Mouse (Mus musculus) limb, embryonic 11.5 days (tissue): Measurements from ENCODE around the gene Nup210. TPM values are rescaled to one million over a fixed set of nuclear protein-coding genes. Genes with fewer than 3 reads are reported as not detected.

Source experiments
- ATAC-seq: fragments of 200-750 bp; cut with Nextera tagmentation; 2 replicates; pipeline ENCODE4 v1.8.0; 2017; ENCODE audit warnings: low read depth; ENCODE audit not compliant: insufficient number of reproducible peaks, low FRiP score, low TSS enrichment
- DNase-seq: peaks from one replicate; pipeline ENCODE4 v3.0.0-alpha.2; 2015; ENCODE audit warnings: low spot score
- H3K27ac ChIP-seq: fragments of 300-500 bp; sonication (generic); replicated peaks from 2 replicates; pipeline ENCODE4 v1.5.1; 2014; ENCODE audit warnings: low read depth, mild to moderate bottlenecking, low read length
- H3K27me3 ChIP-seq: fragments of 300-500 bp; sonication (generic); 2 replicates; pipeline ENCODE4 v1.6.1; 2014; ENCODE audit warnings: mild to moderate bottlenecking, low read length, mixed read lengths; ENCODE audit not compliant: control insufficient read depth, insufficient read depth
- H3K36me3 ChIP-seq: fragments of 300-500 bp; sonication (generic); 2 replicates; pipeline ENCODE4 v1.6.1; 2014; ENCODE audit warnings: mild to moderate bottlenecking, low read length, moderate library complexity, mixed read lengths; ENCODE audit not compliant: control insufficient read depth, insufficient read depth
- H3K4me1 ChIP-seq: fragments of 300-500 bp; sonication (generic); 2 replicates; pipeline ENCODE4 v1.6.1; 2014; ENCODE audit warnings: low read length, mixed read lengths; ENCODE audit not compliant: control insufficient read depth, insufficient read depth
- H3K4me2 ChIP-seq: fragments of 300-500 bp; sonication (generic); 2 replicates; pipeline ENCODE4 v1.6.1; 2014; ENCODE audit warnings: low read depth, mild to moderate bottlenecking, moderate library complexity; ENCODE audit not compliant: severe bottlenecking
- H3K4me3 ChIP-seq: fragments of 300-500 bp; sonication (generic); 2 replicates; pipeline ENCODE4 v1.5.1; 2014; ENCODE audit warnings: low read depth, low read length
- H3K9ac ChIP-seq: fragments of 300-500 bp; sonication (generic); 2 replicates; pipeline ENCODE4 v1.6.1; 2014; ENCODE audit warnings: mild to moderate bottlenecking, low read length
- H3K9me3 ChIP-seq: fragments of 300-500 bp; sonication (generic); 2 replicates; pipeline ENCODE4 v1.6.1; 2016; ENCODE audit warnings: low read length; ENCODE audit not compliant: control insufficient read depth
- whole genome bisulfite sequencing: fragments of 180-500 bp; shearing (Covaris S2); extraction: QIAGEN DNeasy Blood & Tissue Kit; methylation state at CpG from one replicate; pipeline ENCODE4 v1.1.7; 2014; 5-methylcytosine and 5-hydroxymethylcytosine counted together
- polyA plus RNA-seq: library from polyadenylated mRNA; unstranded; fragments of >200 nt; fragmentation: Nextera tagmentation; extraction: Ambion mirVana; gene quantifications from 2 replicates; pipeline ENCODE4 v1.2.1, GENCODE M21; 2014

Gene Nup210
- polyA plus RNA-seq, 1 experiment from 2014 or later: 4.3 TPM

DNA sequence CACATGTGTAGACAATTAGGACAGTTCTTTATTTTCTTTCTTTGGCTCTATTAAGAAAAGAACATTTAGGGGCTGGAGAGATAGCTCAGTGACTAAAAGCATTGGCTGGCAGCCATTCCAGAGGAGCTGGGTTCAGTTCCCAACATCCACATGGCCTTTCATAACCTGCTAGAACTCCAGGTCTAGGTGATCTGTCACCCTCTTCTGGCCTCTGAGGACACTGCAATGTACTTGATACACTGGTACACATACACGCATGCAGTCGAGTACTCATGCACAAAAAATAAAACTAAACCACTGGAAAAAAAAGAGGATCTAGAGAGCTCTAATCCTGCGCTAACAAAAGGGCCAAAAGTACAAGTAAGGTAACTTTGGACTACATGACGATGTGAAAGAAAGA, 64.1 kb downstream of the Nup210 start:
- H3K4me3 ChIP-seq: no peak overlapping the region
- H3K9ac ChIP-seq: no peak overlapping the region
- no peaks in the 10 kb centered on the region for H3K36me3 ChIP-seq
- no peaks in the 10 kb centered on the region for H3K9me3 ChIP-seq
- no peak overlapping the region for H3K4me2 ChIP-seq
- no peaks in the 10 kb centered on the region for H3K27me3 ChIP-seq
- no peak overlapping the region for H3K27ac ChIP-seq
- no peak for DNase-seq
- ATAC-seq: no peak
- 92% methylated on average over 4 of the region's 4 CpGs for WGBS
- no peaks in the 10 kb centered on the region for H3K4me1 ChIP-seq

DNA sequence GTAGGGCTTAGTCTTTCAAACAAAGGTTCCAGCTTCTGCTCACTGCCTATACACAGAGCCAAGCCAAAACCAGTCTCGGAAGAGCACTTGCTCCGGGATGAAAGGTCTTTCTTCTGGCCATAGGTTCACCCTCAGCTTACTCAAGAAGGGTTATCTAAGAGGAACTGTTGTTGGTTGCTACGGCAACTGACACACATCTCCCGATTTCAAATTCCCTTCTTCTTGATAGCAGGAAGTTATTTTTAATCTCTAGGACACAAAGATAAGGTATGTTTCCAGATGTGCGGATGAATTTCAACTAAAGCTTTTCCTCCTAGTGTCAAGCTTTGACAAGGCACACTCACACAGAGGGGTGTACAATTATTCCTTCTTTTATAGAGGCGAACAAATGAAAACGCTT, 68.6 kb downstream of the Nup210 start:
- H3K27ac ChIP-seq: no peak overlapping the region
- no peak overlapping the region for H3K4me3 ChIP-seq
- ATAC-seq: no peak
- no peak overlapping the region for H3K9ac ChIP-seq
- H3K9me3 ChIP-seq: no peaks in the 10 kb centered on the region
- H3K4me1 ChIP-seq: peaks cover 8% of the 10 kb centered on the region; the same call in 1 of the 2 replicates
- no peaks in the 10 kb centered on the region for H3K36me3 ChIP-seq
- H3K4me2 ChIP-seq: no peak overlapping the region
- no peak for DNase-seq
- H3K27me3 ChIP-seq: no peaks in the 10 kb centered on the region
- WGBS: 89% methylated on average over 7 of the region's 7 CpGs

DNA sequence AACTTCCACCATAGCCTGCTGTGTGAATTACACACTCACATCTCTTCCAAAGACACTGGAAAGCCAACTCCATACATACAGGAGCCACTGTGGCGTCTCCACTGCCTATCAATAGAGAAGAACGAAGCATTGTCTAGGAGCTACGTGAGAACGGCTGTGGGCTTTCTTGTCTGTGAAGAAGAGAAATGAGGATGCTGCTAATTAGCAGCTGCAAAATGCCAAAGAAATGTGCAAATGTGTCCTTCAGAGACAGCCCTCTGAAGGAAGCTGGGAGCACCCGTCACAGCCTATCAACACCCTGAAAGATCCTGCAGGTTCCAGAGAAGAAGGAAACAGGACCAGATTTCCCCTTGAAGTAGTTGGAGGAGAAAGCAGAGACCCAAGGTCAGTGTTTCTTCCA, 69.2 kb downstream of the Nup210 start:
- WGBS: 96% methylated on average over 5 of the region's 5 CpGs
- DNase-seq (no peak), ATAC-seq (no peak)
- Histone ChIP-seq H3K4me2 (no peak overlapping the region), H3K27ac (no peak overlapping the region), H3K9me3 (no peaks in the 10 kb centered on the region), H3K9ac (no peak overlapping the region), H3K27me3 (no peaks in the 10 kb centered on the region), H3K4me1 (peaks cover 8% of the 10 kb centered on the region; the same call in 1 of the 2 replicates), H3K4me3 (no peak overlapping the region), H3K36me3 (no peaks in the 10 kb centered on the region)

GRCm38 (mm10) chr6:91046184-91046583, 70.4 kb downstream of the Nup210 start:
- Histone ChIP-seq H3K9me3 (no peaks in the 10 kb centered on the region), H3K4me2 (no peak overlapping the region), H3K36me3 (no peaks in the 10 kb centered on the region), H3K9ac (no peak overlapping the region), H3K27ac (no peak overlapping the region), H3K27me3 (no peaks in the 10 kb centered on the region), H3K4me3 (no peak overlapping the region), H3K4me1 (peaks cover 8% of the 10 kb centered on the region; the same call in 1 of the 2 replicates)
- DNase-seq (no peak), ATAC-seq (no peak)
- 85% methylated on average over 5 of the region's 5 CpGs for WGBS

DNA sequence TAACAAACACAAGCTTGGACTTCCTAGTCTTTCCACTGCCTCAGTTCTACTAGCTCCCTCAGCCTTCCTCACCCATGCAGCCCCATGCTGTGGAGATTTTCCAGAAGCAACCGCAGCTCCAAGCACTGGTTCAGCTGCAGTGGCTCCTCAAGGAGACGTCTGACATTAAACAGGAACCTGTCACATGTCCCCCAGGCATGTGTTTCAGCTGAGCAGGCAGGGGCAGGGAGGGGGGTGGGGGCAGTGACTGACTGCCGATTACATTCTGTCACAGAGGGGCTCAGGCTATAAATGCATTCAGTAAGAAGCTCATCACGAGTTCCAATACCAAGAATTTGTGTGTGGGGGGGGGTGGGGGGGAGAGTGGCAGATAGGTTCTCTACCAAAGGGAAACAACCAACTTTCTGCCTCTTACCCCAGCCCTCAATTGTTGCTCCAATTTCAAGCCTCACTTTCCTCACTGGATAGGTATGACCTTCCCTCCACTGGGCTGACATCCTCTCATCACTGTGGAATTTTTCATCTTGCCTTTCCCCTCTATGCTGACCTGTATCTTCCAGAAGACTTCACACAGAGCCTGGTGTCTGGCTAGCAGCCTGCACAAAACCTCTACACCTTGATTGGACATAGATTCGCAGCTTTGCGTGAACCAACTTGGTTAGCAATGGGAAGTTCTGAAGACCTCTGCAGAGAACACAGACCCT, 71.8 kb downstream of the Nup210 start:
- Histone ChIP-seq H3K36me3 (no peaks in the 10 kb centered on the region), H3K4me2 (no peak overlapping the region), H3K27ac (no peak overlapping the region), H3K27me3 (no peaks in the 10 kb centered on the region), H3K9ac (no peak overlapping the region), H3K9me3 (no peaks in the 10 kb centered on the region), H3K4me1 (peaks cover 8% of the 10 kb centered on the region; the same call in 1 of the 2 replicates), H3K4me3 (no peak overlapping the region)
- 36% methylated on average over 6 of the region's 6 CpGs for WGBS
- DNase-seq (no peak), ATAC-seq (peak; percentile 35; the same call in 1 of the 2 replicates)

GRCm38 (mm10) chr6:91041287-91041686, 75.3 kb downstream of the Nup210 start:
- Histone ChIP-seq H3K9ac (no peak overlapping the region), H3K4me1 (peaks cover 8% of the 10 kb centered on the region; the same call in 1 of the 2 replicates), H3K36me3 (no peaks in the 10 kb centered on the region), H3K27ac (no peak overlapping the region), H3K9me3 (no peaks in the 10 kb centered on the region), H3K4me2 (no peak overlapping the region), H3K4me3 (no peak overlapping the region), H3K27me3 (no peaks in the 10 kb centered on the region)
- no peak for DNase-seq
- WGBS: 80% methylated on average over 5 of the region's 5 CpGs
- ATAC-seq: no peak

DNA sequence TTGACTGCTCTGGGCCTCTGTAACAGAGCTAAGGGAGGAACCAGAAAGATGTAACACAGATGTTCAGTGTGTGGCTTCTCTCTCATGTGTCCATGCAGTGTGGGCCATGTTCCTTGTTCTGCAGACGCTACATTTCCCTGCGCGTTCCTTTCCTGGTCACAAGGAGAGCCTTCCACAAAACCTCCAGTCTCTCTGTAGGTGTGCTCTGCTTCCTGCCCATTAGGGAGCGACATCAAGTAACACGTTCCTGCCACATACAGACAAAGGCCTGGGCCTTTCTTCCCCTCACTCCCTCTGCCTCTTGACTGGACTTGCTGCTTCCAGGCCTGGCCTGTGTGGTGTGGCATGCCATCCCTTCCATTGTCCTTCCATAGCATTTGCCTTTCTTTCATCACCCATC, 88.4 kb downstream of the Nup210 start:
- Histone ChIP-seq H3K4me3 (no peak overlapping the region), H3K27ac (no peak overlapping the region), H3K9me3 (no peaks in the 10 kb centered on the region), H3K27me3 (no peaks in the 10 kb centered on the region), H3K4me2 (no peak overlapping the region), H3K9ac (no peak overlapping the region), H3K36me3 (no peaks in the 10 kb centered on the region), H3K4me1 (no peaks in the 10 kb centered on the region)
- ATAC-seq (no peak), DNase-seq (no peak)
- WGBS: 90% methylated on average over 5 of the region's 5 CpGs

DNA sequence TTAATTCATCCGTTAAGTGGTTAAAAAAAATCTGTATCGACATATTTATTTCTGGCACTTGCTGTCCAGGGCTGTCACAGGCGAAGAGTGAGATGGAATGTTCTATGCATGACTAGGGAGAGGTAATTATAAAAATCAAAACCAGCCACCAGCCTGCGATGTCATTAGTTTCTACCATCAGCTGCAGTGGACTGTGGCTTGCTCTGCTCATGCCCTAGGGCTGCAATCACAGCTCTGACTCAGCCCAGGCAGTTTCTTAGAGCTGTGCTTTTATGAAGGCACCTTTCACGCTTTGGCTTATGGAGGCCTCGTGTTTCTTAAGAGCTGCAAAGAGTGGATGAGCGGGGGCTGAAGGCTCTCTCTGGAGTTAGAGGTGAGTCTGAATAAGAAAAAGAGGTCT, 95.8 kb downstream of the Nup210 start:
- Histone ChIP-seq H3K9ac (no peak overlapping the region), H3K36me3 (no peaks in the 10 kb centered on the region), H3K4me3 (no peak overlapping the region), H3K4me1 (0 out of 2 replicates have a peak, but pooled peaks cover 3% of the 10 kb centered on the region), H3K27ac (no peak overlapping the region), H3K4me2 (no peak overlapping the region), H3K27me3 (no peaks in the 10 kb centered on the region), H3K9me3 (no peaks in the 10 kb centered on the region)
- ATAC-seq: peak; percentile 42; the same call in 1 of the 2 replicates
- WGBS: 33% methylated on average over 7 of the region's 7 CpGs
- DNase-seq: peak; percentile 42
